ENCODE assay signal across 13 mouse cellular contexts in genomic region chr3:121389366-121389765, GRCm38 (mm10). TPM values are rescaled to one million over a fixed set of nuclear protein-coding genes. Genes with fewer than 3 reads are reported as not detected.
DNase-seq lines count a peak whose midpoint lies in the region; ATAC-seq and TF ChIP-seq lines count a peak whose summit lies in the region.
"Had no signal": no experiment of that assay in that cellular context is flagged by ENCODE, and none has a peak within 500 bp of the region (broad histone marks: within the 10 kb centered on the region; RNA-seq: fewer than 3 reads in every experiment).

No protein-coding gene starts in this region.

- no peak for TF ChIP-seq EP300 in lung, postnatal 0 days (IDR thresholded peaks at IDR 0.05)

- peaks cover 17% of the 10 kb centered on the region for H3K4me1 ChIP-seq in hindbrain, embryonic 12.5 days
- no peaks in the 10 kb centered on the region for H3K4me1 ChIP-seq in hindbrain, embryonic 11.5 days (replicated peaks; ENCODE audit: control insufficient read depth, insufficient read depth, low read length)
- peaks cover 21% of the 10 kb centered on the region for H3K4me1 ChIP-seq in neural tube, embryonic 12.5 days
- peaks cover 33% of the 10 kb centered on the region for H3K4me1 ChIP-seq in limb, embryonic 12.5 days (replicated peaks)
- peaks cover 5% of the 10 kb centered on the region; the same call in 1 of the 2 replicates for H3K4me1 ChIP-seq in stomach, embryonic 15.5 days
- no peaks in the 10 kb centered on the region for H3K4me1 ChIP-seq in lung, postnatal 0 days (ENCODE audit: insufficient read depth, low read depth, low read length)
- H3K4me1 ChIP-seq: megakaryocyte, embryonic 14.5 days had no signal

- no peak overlapping the region for H3K9ac ChIP-seq in hindbrain, embryonic 12.5 days
- H3K9ac ChIP-seq in hindbrain, embryonic 11.5 days (ENCODE audit: low read depth, low read length): no peak overlapping the region
- no peak overlapping the region for H3K9ac ChIP-seq in neural tube, embryonic 12.5 days
- H3K9ac ChIP-seq in limb, embryonic 12.5 days (replicated peaks): no peak overlapping the region
- no peak overlapping the region for H3K9ac ChIP-seq in stomach, embryonic 15.5 days
- no peak overlapping the region for H3K9ac ChIP-seq in lung, postnatal 0 days (replicated peaks; ENCODE audit: low read depth)
- H3K9ac ChIP-seq: liver, embryonic 15.5 days had no signal

- no peaks in the 10 kb centered on the region for H3K9me3 ChIP-seq in hindbrain, embryonic 12.5 days (replicated peaks)
- no peaks in the 10 kb centered on the region for H3K9me3 ChIP-seq in hindbrain, embryonic 11.5 days (ENCODE audit: control insufficient read depth, low read length)
- no peaks in the 10 kb centered on the region for H3K9me3 ChIP-seq in neural tube, embryonic 12.5 days
- no peaks in the 10 kb centered on the region for H3K9me3 ChIP-seq in limb, embryonic 12.5 days
- H3K9me3 ChIP-seq in stomach, embryonic 15.5 days: no peaks in the 10 kb centered on the region
- no peaks in the 10 kb centered on the region for H3K9me3 ChIP-seq in lung, postnatal 0 days (ENCODE audit: low read length)
- H3K9me3 ChIP-seq: liver, embryonic 15.5 days; megakaryocyte, embryonic 14.5 days had no signal

- H3K4me3 ChIP-seq in hindbrain, embryonic 12.5 days: no peak overlapping the region
- H3K4me3 ChIP-seq in hindbrain, embryonic 11.5 days (ENCODE audit: low read depth, low read length): no peak overlapping the region
- no peak overlapping the region for H3K4me3 ChIP-seq in neural tube, embryonic 12.5 days
- no peak overlapping the region for H3K4me3 ChIP-seq in limb, embryonic 12.5 days (replicated peaks)
- no peak overlapping the region for H3K4me3 ChIP-seq in stomach, embryonic 15.5 days (replicated peaks)
- H3K4me3 ChIP-seq in lung, postnatal 0 days (ENCODE audit: low read depth, low read length): no peak overlapping the region
- H3K4me3 ChIP-seq: erythroblast, embryonic 14.5 days; liver, embryonic 15.5 days; megakaryocyte, embryonic 14.5 days; myocyte had no signal

- H3K27ac ChIP-seq in hindbrain, embryonic 12.5 days: peak overlapping the region; percentile 58; the same call in 1 of the 2 replicates
- no peak overlapping the region for H3K27ac ChIP-seq in hindbrain, embryonic 11.5 days (ENCODE audit: low read depth, low read length)
- H3K27ac ChIP-seq in neural tube, embryonic 12.5 days: no peak overlapping the region
- peak overlapping the region; percentile 85; the same call in 1 of the 2 replicates for H3K27ac ChIP-seq in limb, embryonic 12.5 days
- peak overlapping the region; percentile 71; the same call in 1 of the 2 replicates for H3K27ac ChIP-seq in stomach, embryonic 15.5 days
- no peak overlapping the region for H3K27ac ChIP-seq in lung, postnatal 0 days (ENCODE audit: low read length)
- H3K27ac ChIP-seq: liver, embryonic 15.5 days had no signal

- WGBS in hindbrain, embryonic 12.5 days: 70% methylated on average over 8 of the region's 8 CpGs
- 72% methylated on average over 8 of the region's 8 CpGs for WGBS in hindbrain, embryonic 11.5 days
- WGBS in neural tube, embryonic 12.5 days: 50% methylated on average over 8 of the region's 8 CpGs
- 71% methylated on average over 8 of the region's 8 CpGs for WGBS in limb, embryonic 12.5 days
- 65% methylated on average over 8 of the region's 8 CpGs for WGBS in stomach, embryonic 15.5 days
- 70% methylated on average over 8 of the region's 8 CpGs for WGBS in lung, postnatal 0 days

- H3K4me2 ChIP-seq in hindbrain, embryonic 12.5 days (replicated peaks): no peak overlapping the region
- H3K4me2 ChIP-seq in hindbrain, embryonic 11.5 days (replicated peaks; ENCODE audit: low read depth, low read length): no peak overlapping the region
- H3K4me2 ChIP-seq in neural tube, embryonic 12.5 days (replicated peaks): peak overlapping the region; percentile 54; the same call in 1 of the 2 replicates
- no peak overlapping the region for H3K4me2 ChIP-seq in limb, embryonic 12.5 days
- H3K4me2 ChIP-seq in stomach, embryonic 15.5 days: no peak overlapping the region
- no peak overlapping the region for H3K4me2 ChIP-seq in lung, postnatal 0 days (replicated peaks; ENCODE audit: low read depth, low read length)

- no peaks in the 10 kb centered on the region for H3K36me3 ChIP-seq in hindbrain, embryonic 12.5 days
- no peaks in the 10 kb centered on the region for H3K36me3 ChIP-seq in hindbrain, embryonic 11.5 days (ENCODE audit: control insufficient read depth, insufficient read depth, low read length)
- no peaks in the 10 kb centered on the region for H3K36me3 ChIP-seq in neural tube, embryonic 12.5 days
- H3K36me3 ChIP-seq in limb, embryonic 12.5 days: no peaks in the 10 kb centered on the region
- no peaks in the 10 kb centered on the region for H3K36me3 ChIP-seq in stomach, embryonic 15.5 days
- H3K36me3 ChIP-seq in lung, postnatal 0 days (ENCODE audit: insufficient read depth, low read length): no peaks in the 10 kb centered on the region
- H3K36me3 ChIP-seq: liver, embryonic 15.5 days had no signal

- no peak for ATAC-seq in hindbrain, embryonic 12.5 days (ENCODE audit: low FRiP score)
- no peak for ATAC-seq in hindbrain, embryonic 11.5 days (ENCODE audit: low FRiP score)
- no peak for ATAC-seq in neural tube, embryonic 12.5 days (ENCODE audit: low FRiP score, low read depth)
- no peak for ATAC-seq in limb, embryonic 12.5 days (ENCODE audit: insufficient number of reproducible peaks, insufficient read depth, low FRiP score, low TSS enrichment, low read depth)
- ATAC-seq in stomach, embryonic 15.5 days (ENCODE audit: insufficient read depth, low FRiP score, low read depth): no peak
- no peak for ATAC-seq in lung, postnatal 0 days

- TF ChIP-seq CTCF in lung, postnatal 0 days (IDR thresholded peaks at IDR 0.05): no peak

- H3K27me3 ChIP-seq in hindbrain, embryonic 12.5 days: no peaks in the 10 kb centered on the region
- H3K27me3 ChIP-seq in hindbrain, embryonic 11.5 days (ENCODE audit: control insufficient read depth, insufficient read depth, low read length): no peaks in the 10 kb centered on the region
- no peaks in the 10 kb centered on the region for H3K27me3 ChIP-seq in neural tube, embryonic 12.5 days (replicated peaks)
- H3K27me3 ChIP-seq in limb, embryonic 12.5 days: no peaks in the 10 kb centered on the region
- H3K27me3 ChIP-seq in stomach, embryonic 15.5 days (replicated peaks): no peaks in the 10 kb centered on the region
- no peaks in the 10 kb centered on the region for H3K27me3 ChIP-seq in lung, postnatal 0 days (replicated peaks; ENCODE audit: insufficient read depth, low read length)
- H3K27me3 ChIP-seq: liver, embryonic 15.5 days had no signal

- DNase-seq in hindbrain, embryonic 11.5 days (ENCODE audit: low spot score): no peak
- no peak for DNase-seq in neural tube, embryonic 10.5 days (ENCODE audit: extremely low spot score, low spot score)
- DNase-seq in natural killer cell, adult 2 months (ENCODE audit: low spot score in 2 of 2): no peak
- no peak for DNase-seq in lung, postnatal 0 days (ENCODE audit: low spot score)
- DNase-seq: cerebellum, adult 11-12 months had no signal

RNA-seq across cellular contexts. Expression of gene Cnn3, which starts 36.9 kb away (rescaled TPM):
- polyA plus RNA-seq in hindbrain, embryonic 12.5 days (2016; fragmentation: Nextera tagmentation; extraction: Ambion mirVana): 891 and 928 TPM in 2 replicates
- polyA plus RNA-seq in hindbrain, embryonic 11.5 days (2014; fragmentation: Nextera tagmentation; extraction: Ambion mirVana): 1,127 and 1,205 TPM in 2 replicates
- 909 and 919 TPM in 2 replicates for polyA plus RNA-seq in neural tube, embryonic 12.5 days (2016; fragmentation: Nextera tagmentation; extraction: Ambion mirVana)
- 852 and 858 TPM in 2 replicates for polyA plus RNA-seq in limb, embryonic 12.5 days (2016; fragmentation: Nextera tagmentation; extraction: Ambion mirVana)
- polyA plus RNA-seq in stomach, embryonic 15.5 days (2015; fragmentation: Nextera tagmentation; extraction: Ambion mirVana): 522 and 525 TPM in 2 replicates
- 342 and 379 TPM in 2 replicates for polyA plus RNA-seq in lung, postnatal 0 days (2015; fragmentation: Nextera tagmentation; extraction: Ambion mirVana)

Comparison
In these comparisons a context has a peak if more than half of its experiments do, and no peak if none do; other contexts are left out.
1. H3K27ac ChIP-seq: peak in hindbrain, embryonic 12.5 days (single experiment), limb, embryonic 12.5 days (single experiment) and stomach, embryonic 15.5 days (single experiment); none in hindbrain, embryonic 11.5 days (single experiment), neural tube, embryonic 12.5 days (single experiment) and lung, postnatal 0 days (single experiment).